Mouse (Mus musculus) Patski (cell line): ENCODE results near the gene Castor2. TPM values are rescaled to one million over a fixed set of nuclear protein-coding genes. Genes with fewer than 3 reads are reported as not detected.

Experiments used
- ATAC-seq: fragments of 100-300 bp; one replicate; pipeline ENCODE4 v1.8.0; 2021
- CTCF ChIA-PET: fragments of 350-600 bp; sonication (Branson Sonifier 250); formaldehyde crosslinking; loops from one replicate; lab custom pipeline; 2022; ENCODE audit warnings: inconsistent platforms; lab: Charles Lee
- POLR2A ChIA-PET: fragments of 350-600 bp; sonication (Branson Sonifier 250); formaldehyde crosslinking; loops from one replicate; lab custom pipeline; 2022; ENCODE audit warnings: antibody characterized with exemption, inconsistent platforms; lab: Charles Lee
- DNase-seq: peaks from one replicate; pipeline ENCODE4 v3.0.0-alpha.2; 2011; ENCODE audit warnings: low read depth, low spot score
- H3K27me3 ChIP-seq: fragments of 371-371 bp; one replicate; pipeline ENCODE4 v1.5.1; 2021
- CTCF ChIP-seq: fragments of 100-300 bp; IDR thresholded peaks from one replicate; pipeline ENCODE4 v1.5.1; 2021
- in situ Hi-C: fragments of 300-500 bp; cut with MboI; formaldehyde crosslinking; loops from 3 replicates; pipeline ENCODE4 v1.11.1; 2018; ENCODE audit warnings: low pct_unique_long_range_greater_than_20kb, mixed read lengths
- polyA plus RNA-seq: library from polyadenylated mRNA; unstranded; gene quantifications from one replicate; pipeline ENCODE4 v1.2.3, GENCODE M21; 2021

Castor2 gene
- polyA plus RNA-seq, 1 experiment from 2014 or later = 27.3 TPM

GRCm38 (mm10) chr5:134121893-134122259 lies 22.4 kb downstream of the Castor2 start:
- no peak for ATAC-seq
- DNase-seq = no peak
- in situ Hi-C loops = no loop called here
- no peak for TF ChIP-seq CTCF
- ChIA-PET CTCF (interaction anchor here (1.4 kb wide), 1 partner anchor 11 kb away, joined by 4 read pairs; no protein-coding TSS in a partner anchor), POLR2A (no interaction called here)
- H3K27me3 ChIP-seq = no peaks in the 10 kb centered on the region

GRCm38 (mm10) chr5:134123846-134124245 lies 24.3 kb downstream of the Castor2 start:
- no peak for ATAC-seq
- no peak for DNase-seq
- in situ Hi-C loops = no loop called here
- POLR2A ChIA-PET = no interaction called here
- no peak for TF ChIP-seq CTCF
- CTCF ChIA-PET = interaction anchor here (0.9 to 1.5 kb wide), 2 partner anchors 9 to 11 kb away, joined by 3 to 4 read pairs; no protein-coding TSS in a partner anchor
- no peaks in the 10 kb centered on the region for H3K27me3 ChIP-seq

GRCm38 (mm10) chr5:134126232-134126631 lies 26.7 kb downstream of the Castor2 start:
- no peak for TF ChIP-seq CTCF
- ChIA-PET CTCF (no interaction called here), POLR2A (no interaction called here)
- no peak for DNase-seq
- H3K27me3 ChIP-seq = no peaks in the 10 kb centered on the region
- in situ Hi-C loops = no loop called here
- ATAC-seq = no peak

DNA sequence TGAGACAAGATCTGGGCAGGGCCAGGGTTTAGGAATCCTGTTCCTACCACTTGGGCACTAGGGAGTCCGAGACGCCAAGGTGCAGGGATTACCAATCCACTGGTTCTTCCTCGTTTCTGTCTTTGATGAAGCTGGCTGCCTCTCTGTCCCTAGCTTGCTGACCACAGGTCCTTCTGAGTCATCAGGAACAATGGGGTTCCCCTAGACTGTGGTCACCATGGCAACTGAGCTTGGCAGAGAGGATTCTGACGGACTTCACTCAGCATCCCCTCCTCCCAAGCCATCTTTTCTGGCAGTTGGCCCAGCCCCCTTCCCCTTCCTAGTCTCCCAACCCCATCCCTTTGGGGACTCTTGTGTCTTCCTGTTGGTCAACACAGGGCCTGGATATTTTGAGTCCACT lies 32.1 kb downstream of the Castor2 start:
- TF ChIP-seq CTCF = no peak
- ChIA-PET POLR2A (no interaction called here), CTCF (interaction anchor here (1.2 to 3.1 kb wide), 2 partner anchors 29 to 44 kb away, joined by 3 to 9 read pairs; no protein-coding TSS in a partner anchor)
- ATAC-seq = peak; percentile 67
- peak; percentile 75 for DNase-seq
- no peaks in the 10 kb centered on the region for H3K27me3 ChIP-seq
- in situ Hi-C loops = no loop called here

DNA sequence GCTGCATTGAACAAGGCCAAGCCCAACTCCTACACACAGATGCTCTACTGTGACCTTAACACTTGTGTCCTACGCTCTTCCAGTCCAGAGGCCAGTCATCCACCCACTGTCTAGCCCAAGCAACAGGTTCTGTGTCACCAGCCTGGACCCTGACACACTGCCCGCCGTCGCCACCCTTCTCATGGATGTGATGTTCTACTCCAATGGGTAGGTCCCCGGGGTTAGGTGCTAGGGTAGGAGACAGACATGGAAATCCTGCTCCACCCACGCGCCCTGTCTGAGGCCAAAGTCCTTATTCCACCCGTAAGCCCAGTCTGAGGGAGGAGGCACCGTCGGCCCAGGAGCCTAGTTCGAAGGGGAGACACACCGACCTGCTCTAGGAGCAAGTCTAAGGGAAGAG lies 36.5 kb downstream of the Castor2 start:
- no peaks in the 10 kb centered on the region for H3K27me3 ChIP-seq
- no peak for DNase-seq
- ATAC-seq = no peak
- ChIA-PET POLR2A (no interaction called here), CTCF (no interaction called here)
- in situ Hi-C loops = no loop called here
- TF ChIP-seq CTCF = no peak

DNA sequence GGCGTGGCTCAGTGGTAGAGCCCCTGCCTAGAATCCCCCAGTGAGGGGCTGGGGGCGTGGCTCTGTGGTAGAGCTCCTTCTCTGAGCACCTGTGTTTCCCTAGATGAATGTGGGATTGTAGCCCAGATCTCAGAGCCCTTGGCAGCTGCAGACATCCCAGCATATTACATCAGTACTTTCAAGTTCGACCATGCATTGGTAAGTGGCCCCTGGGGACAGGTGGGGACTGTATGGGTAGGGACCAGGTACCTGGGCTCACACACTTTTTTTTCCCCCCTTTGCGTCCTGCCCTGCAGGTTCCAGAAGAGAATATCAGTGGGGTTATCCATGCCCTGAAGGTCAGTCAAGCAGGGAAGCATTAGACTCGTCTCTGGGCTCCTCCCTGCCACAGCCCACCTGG lies 38.4 kb downstream of the Castor2 start:
- TF ChIP-seq CTCF = no peak
- ChIA-PET POLR2A (no interaction called here), CTCF (interaction anchor here (1.4 kb wide), 1 partner anchor 9 kb away, joined by 3 read pairs; no protein-coding TSS in a partner anchor)
- in situ Hi-C loops = no loop called here
- H3K27me3 ChIP-seq = no peaks in the 10 kb centered on the region
- ATAC-seq = no peak
- no peak for DNase-seq

DNA sequence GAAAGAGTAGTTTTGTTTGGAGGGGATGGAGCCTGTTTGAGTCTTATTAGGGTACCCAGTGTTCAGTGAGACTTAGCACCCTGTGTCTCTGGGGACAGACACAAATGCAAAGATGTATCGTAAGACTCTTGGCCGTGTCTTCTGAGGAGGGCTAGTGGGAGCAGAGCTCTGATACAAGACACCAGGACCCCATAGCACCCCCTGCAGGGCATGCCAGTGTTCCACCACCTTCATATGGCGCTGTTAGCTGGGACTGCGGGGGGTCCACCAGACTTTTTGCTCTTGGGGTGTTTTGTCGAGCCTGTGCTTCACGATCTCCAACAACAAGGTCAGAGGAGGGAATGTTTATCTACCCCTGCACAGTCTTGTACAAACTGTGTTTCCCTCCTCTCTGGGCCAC lies 39.9 kb downstream of the Castor2 start:
- POLR2A ChIA-PET = no interaction called here
- in situ Hi-C loops = no loop called here

DNA sequence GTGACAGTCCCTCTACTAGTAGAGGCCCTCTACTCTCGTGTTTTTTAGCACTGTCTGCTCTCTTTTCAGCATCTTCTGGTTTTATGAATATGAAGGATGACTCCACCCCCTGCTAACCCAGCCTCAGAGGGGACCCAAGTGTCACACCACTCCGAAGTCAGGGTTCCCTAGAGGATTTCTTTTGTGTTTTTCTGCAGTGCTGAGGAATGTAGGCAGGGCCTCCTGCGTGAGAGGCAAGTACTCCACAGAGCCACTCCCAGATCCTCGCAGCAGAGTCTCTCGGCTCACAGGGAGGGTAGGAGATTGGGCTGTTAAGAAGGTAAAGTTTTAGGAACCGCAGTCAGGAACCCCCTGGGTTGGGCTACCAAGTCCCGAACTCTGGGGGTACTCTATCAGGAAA lies 41.7 kb downstream of the Castor2 start:
- POLR2A ChIA-PET = no interaction called here

More for the DNA sequence above, 39.9 kb downstream of the Castor2 start:
- no peaks in the 10 kb centered on the region for H3K27me3 ChIP-seq
- no peak for TF ChIP-seq CTCF
- CTCF ChIA-PET = interaction anchor here (1.3 kb wide), 1 partner anchor 44 kb away, joined by 3 read pairs; no protein-coding TSS in a partner anchor
- no peak for DNase-seq
- ATAC-seq = no peak

DNA sequence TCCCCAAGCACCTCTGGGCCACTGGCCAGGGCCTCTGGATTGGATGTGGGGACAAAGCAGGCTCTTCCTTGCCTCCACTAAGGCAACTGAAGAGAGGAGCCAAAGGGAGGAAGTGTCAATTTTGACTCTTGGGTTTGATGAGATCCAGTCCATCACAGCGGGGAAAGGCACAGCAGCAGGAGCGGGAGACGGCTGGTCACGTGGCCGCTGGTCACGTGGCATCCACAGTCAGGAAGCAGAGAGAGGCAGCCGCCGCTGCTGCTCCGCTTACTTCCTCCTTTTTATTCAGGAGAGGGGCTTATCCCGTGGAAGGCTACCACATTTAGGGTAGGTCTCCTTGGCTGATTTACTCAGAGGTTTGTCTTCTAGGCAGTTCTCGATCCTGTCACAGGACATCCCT lies 42.9 kb downstream of the Castor2 start:
- ATAC-seq = no peak
- POLR2A ChIA-PET = interaction anchor here (1.6 kb wide), 1 partner anchor 10 kb away, joined by 3 read pairs; no protein-coding TSS in a partner anchor

More for the DNA sequence above, 41.7 kb downstream of the Castor2 start:
- no peaks in the 10 kb centered on the region for H3K27me3 ChIP-seq
- CTCF ChIA-PET = no interaction called here
- in situ Hi-C loops = no loop called here
- DNase-seq (no peak), ATAC-seq (no peak)
- TF ChIP-seq CTCF = no peak

DNA sequence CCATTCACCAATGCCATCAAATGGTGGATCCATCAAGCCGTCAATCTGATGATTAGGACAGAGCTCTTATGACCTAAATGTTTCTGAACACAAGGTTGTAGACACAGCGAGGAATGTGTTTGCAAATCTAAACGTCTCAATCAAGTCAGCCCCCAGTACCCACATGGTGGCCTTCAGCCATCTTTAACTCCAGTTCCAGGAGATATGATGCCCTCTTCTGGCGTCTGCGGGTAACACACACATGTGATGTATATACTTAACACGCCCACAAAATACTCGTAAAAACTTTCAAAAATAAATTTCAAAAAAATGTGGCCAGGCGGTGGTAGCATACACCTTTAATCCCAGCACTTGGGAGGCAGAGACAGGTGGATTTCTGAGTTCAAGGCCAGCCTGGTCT lies 45.5 kb downstream of the Castor2 start:
- no peak for DNase-seq
- ChIA-PET POLR2A (no interaction called here), CTCF (no interaction called here)
- H3K27me3 ChIP-seq = no peaks in the 10 kb centered on the region
- no peak for TF ChIP-seq CTCF
- ATAC-seq = no peak
- in situ Hi-C loops = no loop called here

More for the DNA sequence above, 42.9 kb downstream of the Castor2 start:
- CTCF ChIA-PET = no interaction called here
- DNase-seq = no peak
- no peaks in the 10 kb centered on the region for H3K27me3 ChIP-seq
- no peak for TF ChIP-seq CTCF
- in situ Hi-C loops = no loop called here

GRCm38 (mm10) chr5:134147194-134147753 lies 47.8 kb downstream of the Castor2 start:
- POLR2A ChIA-PET = no interaction called here
- CTCF ChIA-PET = no interaction called here
- DNase-seq (peak; percentile 37), ATAC-seq (peak; percentile 8)
- no peak for TF ChIP-seq CTCF
- in situ Hi-C loops = no loop called here
- H3K27me3 ChIP-seq = no peaks in the 10 kb centered on the region
